Mouse (Mus musculus): ENCODE measurements around the gene Lrrc52.
A peak's percentile ranks its signal among the peaks of the same experiment; 100 is the strongest.

Lrrc52 gene

GRCm38 (mm10) chr1:167448598-167448997 lies 18.0 kb downstream of the Lrrc52 start:
- Histone ChIP-seq H3K27me3 (ENCODE audit: insufficient read depth, low read length) (peaks cover 68% of the 10 kb centered on the region), H3K36me3 (ENCODE audit: insufficient read depth, low read length) (no peaks in the 10 kb centered on the region), H3K4me3 (replicated peaks; ENCODE audit: low read length) (0 out of 2 replicates have a peak overlapping the region, but pooled peaks have one; percentile 37), H3K9me3 (ENCODE audit: low read length) (peaks cover 4% of the 10 kb centered on the region; the same call in 1 of the 2 replicates), H3K4me1 (replicated peaks; ENCODE audit: low read depth, low read length) (peaks cover 37% of the 10 kb centered on the region)
- TF ChIP-seq POU5F1 (IDR thresholded peaks at IDR 0.05; ENCODE audit: borderline replicate concordance, low read length) (peak; percentile 50; the same call in 1 of the 2 replicates), CTCF (conservative IDR thresholded peaks at IDR 0.05; ENCODE audit: low read length) (no peak), NANOG (IDR thresholded peaks at IDR 0.05; ENCODE audit: borderline replicate concordance, low read length) (peak; percentile 90; the same call in 1 of the 2 replicates)

- TF ChIP-seq POU5F1 (IDR thresholded peaks at IDR 0.05; ENCODE audit: borderline replicate concordance, low read length) (no peak), CTCF (conservative IDR thresholded peaks at IDR 0.05; ENCODE audit: low read length) (0 out of 2 replicates have a peak, but pooled peaks have one; percentile 2), NANOG (IDR thresholded peaks at IDR 0.05; ENCODE audit: borderline replicate concordance, low read length) (no peak)
- peaks cover 37% of the 10 kb centered on the region for H3K4me1 ChIP-seq (replicated peaks; ENCODE audit: low read depth, low read length)
- H3K9me3 ChIP-seq (ENCODE audit: low read length), result peaks cover 4% of the 10 kb centered on the region; the same call in 1 of the 2 replicates
- no peaks in the 10 kb centered on the region for H3K36me3 ChIP-seq (ENCODE audit: insufficient read depth, low read length)
- H3K4me3 ChIP-seq (replicated peaks; ENCODE audit: low read length), result peak overlapping the region; percentile 37; the same call in 1 of the 2 replicates
- peaks cover 63% of the 10 kb centered on the region for H3K27me3 ChIP-seq (ENCODE audit: insufficient read depth, low read length)
Observed at GRCm38 (mm10) chr1:167448088-167448487, 18.5 kb downstream of the Lrrc52 start.

GRCm38 (mm10) chr1:167446516-167446915 lies 20.1 kb downstream of the Lrrc52 start:
- Histone ChIP-seq H3K4me3 (replicated peaks; ENCODE audit: low read length) (peak overlapping the region; percentile 24; the same call in 1 of the 2 replicates), H3K4me1 (replicated peaks; ENCODE audit: low read depth, low read length) (peaks cover 37% of the 10 kb centered on the region), H3K27me3 (ENCODE audit: insufficient read depth, low read length) (peaks cover 48% of the 10 kb centered on the region), H3K36me3 (ENCODE audit: insufficient read depth, low read length) (no peaks in the 10 kb centered on the region), H3K9me3 (ENCODE audit: low read length) (peaks cover 4% of the 10 kb centered on the region; the same call in 1 of the 2 replicates)
- TF ChIP-seq POU5F1 (IDR thresholded peaks at IDR 0.05; ENCODE audit: borderline replicate concordance, low read length), result no peak
- TF ChIP-seq NANOG (IDR thresholded peaks at IDR 0.05; ENCODE audit: borderline replicate concordance, low read length), result no peak
- no peak for TF ChIP-seq CTCF (conservative IDR thresholded peaks at IDR 0.05; ENCODE audit: low read length)

- Histone ChIP-seq H3K27me3 (ENCODE audit: insufficient read depth, low read length) (peaks cover 44% of the 10 kb centered on the region), H3K4me1 (replicated peaks; ENCODE audit: low read depth, low read length) (peaks cover 37% of the 10 kb centered on the region), H3K36me3 (ENCODE audit: insufficient read depth, low read length) (no peaks in the 10 kb centered on the region), H3K9me3 (ENCODE audit: low read length) (peaks cover 4% of the 10 kb centered on the region; the same call in 1 of the 2 replicates), H3K4me3 (replicated peaks; ENCODE audit: low read length) (no peak overlapping the region)
- no peak for TF ChIP-seq POU5F1 (IDR thresholded peaks at IDR 0.05; ENCODE audit: borderline replicate concordance, low read length)
Observed at GRCm38 (mm10) chr1:167445167-167445566, 21.4 kb downstream of the Lrrc52 start.

GRCm38 (mm10) chr1:167438231-167438885 lies 28.2 kb downstream of the Lrrc52 start:
- no peak overlapping the region for H3K4me3 ChIP-seq (replicated peaks; ENCODE audit: low read length)
- no peaks in the 10 kb centered on the region for H3K36me3 ChIP-seq (ENCODE audit: insufficient read depth, low read length)
- TF ChIP-seq NANOG (IDR thresholded peaks at IDR 0.05; ENCODE audit: borderline replicate concordance, low read length) (no peak), POU5F1 (IDR thresholded peaks at IDR 0.05; ENCODE audit: borderline replicate concordance, low read length) (no peak), CTCF (conservative IDR thresholded peaks at IDR 0.05; ENCODE audit: low read length) (no peak)
- H3K27me3 ChIP-seq (ENCODE audit: insufficient read depth, low read length), result peaks cover 25% of the 10 kb centered on the region; the same call in 1 of the 2 replicates
- no peaks in the 10 kb centered on the region for H3K4me1 ChIP-seq (replicated peaks; ENCODE audit: low read depth, low read length)
- H3K9me3 ChIP-seq (ENCODE audit: low read length), result no peaks in the 10 kb centered on the region

- Histone ChIP-seq H3K4me1 (replicated peaks; ENCODE audit: low read depth, low read length) (no peaks in the 10 kb centered on the region), H3K36me3 (ENCODE audit: insufficient read depth, low read length) (no peaks in the 10 kb centered on the region), H3K9me3 (ENCODE audit: low read length) (no peaks in the 10 kb centered on the region), H3K4me3 (replicated peaks; ENCODE audit: low read length) (no peak overlapping the region), H3K27me3 (ENCODE audit: insufficient read depth, low read length) (peaks cover 27% of the 10 kb centered on the region; the same call in 1 of the 2 replicates)
- TF ChIP-seq POU5F1 (IDR thresholded peaks at IDR 0.05; ENCODE audit: borderline replicate concordance, low read length) (no peak), CTCF (conservative IDR thresholded peaks at IDR 0.05; ENCODE audit: low read length) (no peak), NANOG (IDR thresholded peaks at IDR 0.05; ENCODE audit: borderline replicate concordance, low read length) (no peak)
Observed at GRCm38 (mm10) chr1:167437091-167437490, 29.5 kb downstream of the Lrrc52 start.

- no peaks in the 10 kb centered on the region for H3K36me3 ChIP-seq (ENCODE audit: insufficient read depth, low read length)
- peaks cover 29% of the 10 kb centered on the region for H3K27me3 ChIP-seq (ENCODE audit: insufficient read depth, low read length)
- TF ChIP-seq CTCF (conservative IDR thresholded peaks at IDR 0.05; ENCODE audit: low read length), result no peak
- no peak for TF ChIP-seq POU5F1 (IDR thresholded peaks at IDR 0.05; ENCODE audit: borderline replicate concordance, low read length)
- no peak for TF ChIP-seq NANOG (IDR thresholded peaks at IDR 0.05; ENCODE audit: borderline replicate concordance, low read length)
- no peaks in the 10 kb centered on the region for H3K9me3 ChIP-seq (ENCODE audit: low read length)
- no peaks in the 10 kb centered on the region for H3K4me1 ChIP-seq (replicated peaks; ENCODE audit: low read depth, low read length)
- H3K4me3 ChIP-seq (replicated peaks; ENCODE audit: low read length), result no peak overlapping the region
Observed at GRCm38 (mm10) chr1:167436186-167436975, 30.2 kb downstream of the Lrrc52 start.

GRCm38 (mm10) chr1:167434931-167435330 lies 31.6 kb downstream of the Lrrc52 start:
- Histone ChIP-seq H3K36me3 (ENCODE audit: insufficient read depth, low read length) (no peaks in the 10 kb centered on the region), H3K27me3 (ENCODE audit: insufficient read depth, low read length) (peaks cover 35% of the 10 kb centered on the region), H3K9me3 (ENCODE audit: low read length) (no peaks in the 10 kb centered on the region), H3K4me1 (replicated peaks; ENCODE audit: low read depth, low read length) (no peaks in the 10 kb centered on the region), H3K4me3 (replicated peaks; ENCODE audit: low read length) (no peak overlapping the region)
- TF ChIP-seq POU5F1 (IDR thresholded peaks at IDR 0.05; ENCODE audit: borderline replicate concordance, low read length) (no peak), NANOG (IDR thresholded peaks at IDR 0.05; ENCODE audit: borderline replicate concordance, low read length) (no peak), CTCF (conservative IDR thresholded peaks at IDR 0.05; ENCODE audit: low read length) (no peak)

Data from E14TG2a.4 (cell line).